Mouse (Mus musculus): Measurements from ENCODE around the gene Rab15. TPM values are rescaled to one million over a fixed set of nuclear protein-coding genes. Genes with fewer than 3 reads are reported as not detected.

Rab15 gene
- polyA plus RNA-seq, 1 experiment from 2014 or later, result 0.58 TPM

- no peaks in the 10 kb centered on the region for H3K27me3 ChIP-seq
- CTCF ChIA-PET, result no interaction called here
- TF ChIP-seq CTCF (IDR thresholded peaks at IDR 0.05), result no peak
- ATAC-seq (no peak), DNase-seq (ENCODE audit: low read depth, low spot score) (no peak)
- POLR2A ChIA-PET, result no interaction called here
- in situ Hi-C loops (cut with MboI; ENCODE audit: low pct_unique_long_range_greater_than_20kb), result loop anchor here (25.0 kb wide), 1 partner anchor 818 kb away; no protein-coding TSS in a partner anchor
Measured at GRCm38 (mm10) chr12:76844346-76845061, 21.8 kb upstream of the Rab15 start.

GRCm38 (mm10) chr12:76840081-76840480, 17.4 kb upstream of the Rab15 start:
- TF ChIP-seq CTCF (IDR thresholded peaks at IDR 0.05), result no peak
- in situ Hi-C loops (cut with MboI; ENCODE audit: low pct_unique_long_range_greater_than_20kb), result loop anchor here (25.0 kb wide), 1 partner anchor 822 kb away; no protein-coding TSS in a partner anchor
- POLR2A ChIA-PET, result no interaction called here
- no peaks in the 10 kb centered on the region for H3K27me3 ChIP-seq
- ATAC-seq, result no peak
- CTCF ChIA-PET, result interaction anchor here (1.5 to 1.7 kb wide), 2 partner anchors 23 to 39 kb away, joined by 4 to 5 read pairs; no protein-coding TSS in a partner anchor
- no peak for DNase-seq (ENCODE audit: low read depth, low spot score)

DNA sequence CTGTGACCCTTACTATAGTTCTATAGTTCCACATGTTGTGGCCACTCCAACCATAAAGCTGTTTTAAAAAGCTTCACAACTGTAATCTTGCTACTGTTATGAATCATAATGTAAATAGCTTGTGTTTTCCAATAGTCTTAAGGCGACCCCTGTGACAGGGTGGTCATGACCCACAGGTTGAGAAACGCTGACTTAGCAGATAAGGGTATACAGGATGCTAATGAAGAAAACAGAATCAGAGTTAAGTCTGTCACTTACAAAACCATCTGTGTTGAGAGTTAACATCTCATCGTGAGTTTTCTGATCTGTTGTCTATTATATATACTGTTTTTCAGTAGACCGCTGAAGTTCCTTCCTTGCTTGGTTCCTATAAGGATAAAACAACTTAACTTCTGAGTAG, 16.6 kb upstream of the Rab15 start:
- in situ Hi-C loops (cut with MboI; ENCODE audit: low pct_unique_long_range_greater_than_20kb), result loop anchor here (5.0 to 25.0 kb wide), 3 partner anchors 43 to 823 kb away; partner anchors contain the start of gene Fut8
- no peaks in the 10 kb centered on the region for H3K27me3 ChIP-seq
- no peak for TF ChIP-seq CTCF (IDR thresholded peaks at IDR 0.05)
- CTCF ChIA-PET, result interaction anchor here (1.8 kb wide), 1 partner anchor 40 kb away, joined by 4 read pairs; no protein-coding TSS in a partner anchor
- DNase-seq (ENCODE audit: low read depth, low spot score), result no peak
- POLR2A ChIA-PET, result interaction anchor here (1.6 kb wide), 1 partner anchor 8 kb away, joined by 3 read pairs; no protein-coding TSS in a partner anchor
- ATAC-seq, result no peak

DNA sequence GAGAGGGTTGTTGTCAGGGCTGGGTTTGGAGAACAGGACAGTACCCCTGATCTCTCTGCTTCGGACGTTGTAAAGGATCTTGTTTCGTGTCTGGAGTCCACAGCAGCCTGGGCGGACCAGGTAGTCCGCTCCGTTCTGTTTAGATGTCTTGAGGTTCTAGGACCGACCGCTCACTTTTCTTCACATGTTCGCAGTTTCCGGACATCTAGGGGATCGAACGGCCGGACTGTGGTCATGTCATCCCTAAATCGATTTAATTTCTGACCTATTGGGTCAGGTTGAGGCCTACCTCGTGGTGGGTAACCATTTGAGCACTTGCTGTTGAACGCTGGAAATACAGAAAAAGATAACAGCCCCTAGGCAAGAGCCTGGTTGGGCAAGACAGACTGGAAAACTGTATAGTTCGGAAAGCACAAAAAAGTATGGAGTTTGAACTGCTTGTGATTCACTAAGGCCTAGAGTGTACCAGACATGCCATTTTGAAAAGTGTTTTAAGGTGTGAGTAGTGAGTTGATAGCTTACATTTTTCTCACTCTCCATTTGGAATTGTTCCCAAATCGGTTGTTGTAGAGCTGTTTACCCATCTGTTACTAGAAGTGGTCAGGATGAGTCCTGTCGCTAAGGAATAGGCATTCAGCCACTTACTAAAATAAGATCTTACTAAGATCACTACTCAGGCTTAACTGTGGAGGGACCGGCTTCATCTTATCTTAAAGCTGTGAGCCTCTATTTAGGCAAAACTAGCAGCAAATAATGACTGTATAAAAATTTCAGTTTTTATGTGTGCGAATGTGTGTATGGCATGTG, 15.3 kb upstream of the Rab15 start:
- H3K27me3 ChIP-seq, result no peaks in the 10 kb centered on the region
- no peak for TF ChIP-seq CTCF (IDR thresholded peaks at IDR 0.05)
- DNase-seq (ENCODE audit: low read depth, low spot score) (no peak), ATAC-seq (no peak)
- ChIA-PET CTCF (interaction anchor here (1.1 to 2.2 kb wide), 10 partner anchors 30 to 171 kb away, joined by 3 to 15 read pairs (median 4); no protein-coding TSS in a partner anchor), POLR2A (interaction anchor here (1.6 kb wide), 1 partner anchor 9 kb away, joined by 3 read pairs; no protein-coding TSS in a partner anchor)
- in situ Hi-C loops (cut with MboI; ENCODE audit: low pct_unique_long_range_greater_than_20kb), result loop anchor here (5.0 to 25.0 kb wide), 3 partner anchors 44 to 824 kb away; partner anchors contain the start of gene Fut8

- peak; percentile 87 for DNase-seq (ENCODE audit: low read depth, low spot score)
- POLR2A ChIA-PET, result interaction anchor here (0.6 to 1.2 kb wide), 3 partner anchors 30 to 66 kb away, joined by 3 to 6 read pairs (median 3); no protein-coding TSS in a partner anchor
- TF ChIP-seq CTCF (IDR thresholded peaks at IDR 0.05), result peak; percentile 96
- no peaks in the 10 kb centered on the region for H3K27me3 ChIP-seq
- ATAC-seq, result peak; percentile 92
- in situ Hi-C loops (cut with MboI; ENCODE audit: low pct_unique_long_range_greater_than_20kb), result loop anchor here (5.0 to 25.0 kb wide), 3 partner anchors 45 to 825 kb away; partner anchors contain the start of gene Fut8
- CTCF ChIA-PET, result interaction anchor here (0.7 to 2.2 kb wide), 11 partner anchors 13 to 172 kb away, joined by 3 to 15 read pairs (median 4); no protein-coding TSS in a partner anchor
Measured at GRCm38 (mm10) chr12:76837101-76837843, 14.6 kb upstream of the Rab15 start.

DNA sequence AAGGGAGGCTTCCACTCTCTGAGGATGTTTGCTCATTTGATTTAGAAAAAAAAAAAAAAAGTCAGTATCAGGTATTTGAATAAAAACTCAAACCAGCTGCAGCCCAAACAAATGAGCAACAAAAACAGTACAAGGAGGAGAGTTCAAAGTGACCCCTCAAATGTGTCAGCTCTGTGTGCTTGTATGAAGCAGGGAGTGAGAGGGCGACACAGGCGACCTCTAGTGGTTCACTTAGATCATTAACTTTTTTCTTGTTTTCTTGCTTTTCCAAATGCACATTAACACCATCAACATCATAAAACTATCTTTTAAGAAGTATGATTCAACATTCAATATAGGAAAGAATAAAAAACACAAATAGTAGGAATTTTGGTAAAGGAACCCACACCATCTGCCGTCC, 10.0 kb upstream of the Rab15 start:
- DNase-seq (ENCODE audit: low read depth, low spot score), result no peak
- peak; percentile 83 for TF ChIP-seq CTCF (IDR thresholded peaks at IDR 0.05)
- H3K27me3 ChIP-seq, result no peaks in the 10 kb centered on the region
- ATAC-seq, result no peak
- in situ Hi-C loops (cut with MboI; ENCODE audit: low pct_unique_long_range_greater_than_20kb), result loop anchor here (10.0 to 25.0 kb wide), 2 partner anchors 402 to 830 kb away; partner anchors contain the start of gene Fut8
- POLR2A ChIA-PET, result no interaction called here
- CTCF ChIA-PET, result interaction anchor here (0.6 to 2.5 kb wide), 3 partner anchors 9 to 58 kb away, joined by 3 to 7 read pairs (median 4); no protein-coding TSS in a partner anchor

DNA sequence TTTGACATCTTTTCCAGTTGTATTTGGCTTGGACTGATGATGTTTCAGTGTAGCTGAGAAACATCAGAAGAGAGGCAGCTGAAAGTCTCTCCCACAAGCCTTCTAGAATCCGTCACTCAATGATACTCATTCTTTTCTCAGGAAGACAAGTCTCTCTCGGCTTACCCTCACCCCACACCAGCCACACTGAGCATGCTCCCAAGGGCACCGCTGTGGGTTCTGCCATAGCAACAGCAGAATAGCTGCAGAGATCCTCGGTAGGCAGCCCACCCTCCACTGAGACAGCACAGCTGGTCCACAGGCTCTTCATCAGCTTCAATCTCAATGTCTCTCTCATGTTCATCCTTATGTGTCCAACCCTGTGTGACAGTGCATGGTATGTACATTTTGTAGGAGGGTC, 2.6 kb upstream of the Rab15 start:
- ChIA-PET POLR2A (no interaction called here), CTCF (no interaction called here)
- peaks cover 13% of the 10 kb centered on the region for H3K27me3 ChIP-seq
- DNase-seq (ENCODE audit: low read depth, low spot score) (no peak), ATAC-seq (no peak)
- in situ Hi-C loops (cut with MboI; ENCODE audit: low pct_unique_long_range_greater_than_20kb), result loop anchor here (25.0 kb wide), 1 partner anchor 837 kb away; no protein-coding TSS in a partner anchor
- no peak for TF ChIP-seq CTCF (IDR thresholded peaks at IDR 0.05)

DNA sequence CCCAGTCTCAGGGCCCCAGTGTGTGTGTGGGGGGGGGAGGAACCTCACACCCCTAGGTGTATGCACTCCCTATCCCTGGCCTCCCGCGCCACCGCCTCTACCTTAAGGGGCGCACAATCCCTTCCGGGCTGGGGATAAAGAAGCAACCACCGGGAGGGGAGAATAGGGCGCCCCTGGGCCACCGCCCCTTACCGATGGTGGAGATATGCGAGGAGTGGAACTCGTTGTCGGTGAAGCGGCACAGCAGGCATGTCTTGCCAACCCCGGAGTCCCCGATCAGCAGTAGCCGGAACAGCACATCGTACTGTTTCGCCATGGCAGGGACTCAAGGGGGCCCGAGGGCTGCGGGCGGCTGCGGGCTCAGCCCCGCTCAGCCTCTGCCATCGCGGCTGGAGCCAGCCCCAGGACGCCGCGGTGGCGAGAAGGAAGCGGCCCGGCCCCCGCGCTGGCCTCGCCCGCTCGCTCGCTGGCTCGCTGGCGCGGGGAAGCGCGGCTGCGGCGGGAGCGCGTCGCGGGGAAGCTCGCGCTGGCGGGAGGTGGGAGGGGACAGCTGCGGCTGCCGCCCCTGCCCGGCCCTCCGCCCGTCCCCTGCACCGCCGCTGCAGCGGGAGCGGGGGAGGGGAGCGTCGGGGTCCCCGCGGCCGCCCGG, 582 bp downstream of the Rab15 start:
- ATAC-seq, result peak; percentile 35
- POLR2A ChIA-PET, result no interaction called here

DNA sequence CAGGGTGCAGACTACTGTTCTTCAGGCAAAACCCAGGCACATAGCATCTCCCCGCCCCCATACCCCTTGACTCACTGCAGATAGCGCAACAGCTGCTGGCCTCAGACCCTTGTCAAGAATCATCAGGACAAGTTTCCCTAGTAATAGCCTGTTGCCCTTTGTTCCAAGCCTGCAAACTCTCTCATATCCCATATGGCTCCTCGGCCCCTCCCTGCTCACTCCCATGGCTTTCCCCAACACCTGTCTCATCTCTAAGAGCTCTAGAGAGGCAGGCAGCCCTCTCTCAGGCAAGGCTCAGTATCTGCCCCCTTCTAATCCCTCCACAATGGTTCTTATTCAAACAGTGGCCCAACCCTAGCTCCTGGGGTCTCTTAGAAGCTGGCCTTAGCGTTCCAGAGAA, 2.1 kb downstream of the Rab15 start:
- peaks cover 13% of the 10 kb centered on the region for H3K27me3 ChIP-seq
- POLR2A ChIA-PET, result no interaction called here
- in situ Hi-C loops (cut with MboI; ENCODE audit: low pct_unique_long_range_greater_than_20kb), result no loop called here
- DNase-seq (ENCODE audit: low read depth, low spot score) (no peak), ATAC-seq (no peak)
- CTCF ChIA-PET, result no interaction called here
- TF ChIP-seq CTCF (IDR thresholded peaks at IDR 0.05), result no peak

More for the DNA sequence above, 582 bp downstream of the Rab15 start:
- CTCF ChIA-PET, result no interaction called here
- in situ Hi-C loops (cut with MboI; ENCODE audit: low pct_unique_long_range_greater_than_20kb), result no loop called here
- no peak for TF ChIP-seq CTCF (IDR thresholded peaks at IDR 0.05)
- no peak for DNase-seq (ENCODE audit: low read depth, low spot score)
- peaks cover 13% of the 10 kb centered on the region for H3K27me3 ChIP-seq
